Mouse (Mus musculus): ENCODE measurements around the gene Bcar1.

DNA sequence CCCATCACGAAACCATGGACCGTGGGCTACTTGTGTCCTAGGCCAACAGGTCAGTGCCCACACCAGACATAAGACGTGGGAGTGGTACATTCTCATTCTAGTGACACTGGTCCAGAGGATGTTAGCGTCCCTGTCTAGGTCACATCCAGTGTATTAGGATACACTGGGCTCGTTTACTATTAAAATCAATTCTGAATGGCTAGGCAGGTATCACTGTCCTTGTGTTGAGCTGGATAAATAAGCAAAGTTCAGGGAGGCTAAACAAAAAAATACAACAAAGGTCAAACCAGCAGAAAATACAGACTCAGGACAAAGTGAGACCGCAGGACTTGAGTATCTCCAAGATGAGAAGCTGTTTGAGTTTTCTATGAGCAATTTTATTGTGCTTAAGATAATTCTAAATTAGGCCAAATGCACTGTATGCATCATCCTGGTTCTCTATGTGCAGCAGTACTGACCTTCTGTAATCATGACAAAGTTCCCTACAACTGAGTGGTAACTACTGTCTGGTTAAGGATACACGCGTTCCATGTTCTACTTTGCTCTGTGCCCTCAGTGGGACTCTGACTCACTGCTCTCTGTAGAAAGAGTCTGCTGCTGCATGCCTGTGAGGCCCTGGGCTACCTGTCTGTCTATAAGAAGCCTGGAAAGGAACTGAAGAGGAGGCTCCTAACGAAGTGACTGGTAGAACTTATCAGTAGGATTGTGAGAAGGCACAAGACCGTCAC lies 37.3 kb upstream of the Bcar1 start:
- TF ChIP-seq MAX (IDR thresholded peaks at IDR 0.05), result no peak
- no peak for TF ChIP-seq CTCF (IDR thresholded peaks at IDR 0.05; ENCODE audit: control insufficient read depth, insufficient read depth, insufficient read length)
- TF ChIP-seq MYOD1 (IDR thresholded peaks at IDR 0.05; ENCODE audit: control insufficient read depth, insufficient read length, low read depth), result no peak
- no peak for TF ChIP-seq USF1 (IDR thresholded peaks at IDR 0.05; ENCODE audit: low read depth)
- no peak for TF ChIP-seq MYOG (IDR thresholded peaks at IDR 0.05; ENCODE audit: control insufficient read depth, extremely low read depth, insufficient read length)
- TF ChIP-seq CEBPB (IDR thresholded peaks at IDR 0.05; ENCODE audit: low read depth), result no peak
